Mouse (Mus musculus) bone marrow, adult 2 months (tissue): ENCODE data around the gene Cds1. TPM values are rescaled to one million over a fixed set of nuclear protein-coding genes. Genes with fewer than 3 reads are reported as not detected.

ENCODE experiments used
- H3K27ac ChIP-seq: fragments of 200-500 bp; 2 replicates; pipeline ENCODE4 v1.5.1; 2012; ENCODE audit warnings: low read depth, mild to moderate bottlenecking, control low read depth, inconsistent platforms, low read length; ENCODE audit not compliant: control insufficient read depth, poor library complexity, insufficient read depth
- H3K4me1 ChIP-seq: fragments of 200-500 bp; 2 replicates; pipeline ENCODE4 v1.6.1; 2011; ENCODE audit warnings: low read length; ENCODE audit not compliant: control insufficient read depth, insufficient read depth
- H3K4me3 ChIP-seq: fragments of 200-500 bp; replicated peaks from 2 replicates; pipeline ENCODE3; 2011; ENCODE audit warnings: mild to moderate bottlenecking, low read depth, low read length, control low read depth; ENCODE audit not compliant: control insufficient read depth
- CTCF ChIP-seq: fragments of 200-500 bp; IDR thresholded peaks from 2 replicates; pipeline ENCODE4 v1.5.1; 2011; ENCODE audit warnings: low read length, control low read depth; ENCODE audit not compliant: control insufficient read depth, insufficient read depth
- POLR2A ChIP-seq: fragments of 200-500 bp; IDR thresholded peaks from 2 replicates; pipeline ENCODE4 v1.6.1; 2011; ENCODE audit warnings: low read depth, mild to moderate bottlenecking, control low read depth, low read length, borderline replicate concordance; ENCODE audit not compliant: control insufficient read depth
- WGBS: fragments of 180-500 bp; shearing (Covaris S2); methylation state at CpG from one replicate; pipeline ENCODE4 v1.1.7; 2018; 5-methylcytosine and 5-hydroxymethylcytosine counted together
- polyA plus RNA-seq: library from polyadenylated mRNA; stranded (reverse); fragments of >200 nt; gene quantifications from 2 replicates; pipeline ENCODE4 v1.2.4, GENCODE M21; 2011; ENCODE audit warnings: low replicate concordance; ENCODE audit not compliant: missing spikeins, insufficient read depth, insufficient read length

Gene Cds1
- polyA plus RNA-seq, 1 experiment, result 1.5 TPM

DNA sequence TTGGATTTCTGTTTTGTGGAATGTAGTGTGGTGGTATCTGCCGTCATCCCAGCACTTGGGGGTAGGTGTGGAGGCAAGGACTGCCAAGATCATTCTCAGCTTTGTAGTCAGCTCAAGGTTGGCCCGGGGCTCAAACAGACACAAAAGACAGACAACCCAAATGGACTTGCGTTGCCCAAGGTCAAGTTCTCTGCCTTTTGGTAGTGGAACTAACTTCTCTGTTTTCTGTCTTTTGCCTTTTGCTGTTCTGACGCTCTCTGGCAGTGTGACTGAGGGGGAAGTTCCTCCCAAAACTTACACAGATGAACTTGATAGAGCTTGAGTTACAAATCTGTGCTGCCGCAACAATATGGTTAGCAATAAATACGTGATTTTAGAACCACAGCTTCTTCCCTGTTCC is 1.3 kb downstream of the Cds1 start:
- 6% methylated on average over 6 of the region's 6 CpGs for WGBS
- Histone ChIP-seq H3K4me3 (peak overlapping the region; percentile 14), H3K27ac (no peak overlapping the region), H3K4me1 (no peaks in the 10 kb centered on the region)
- TF ChIP-seq POLR2A (no peak), CTCF (no peak)

DNA sequence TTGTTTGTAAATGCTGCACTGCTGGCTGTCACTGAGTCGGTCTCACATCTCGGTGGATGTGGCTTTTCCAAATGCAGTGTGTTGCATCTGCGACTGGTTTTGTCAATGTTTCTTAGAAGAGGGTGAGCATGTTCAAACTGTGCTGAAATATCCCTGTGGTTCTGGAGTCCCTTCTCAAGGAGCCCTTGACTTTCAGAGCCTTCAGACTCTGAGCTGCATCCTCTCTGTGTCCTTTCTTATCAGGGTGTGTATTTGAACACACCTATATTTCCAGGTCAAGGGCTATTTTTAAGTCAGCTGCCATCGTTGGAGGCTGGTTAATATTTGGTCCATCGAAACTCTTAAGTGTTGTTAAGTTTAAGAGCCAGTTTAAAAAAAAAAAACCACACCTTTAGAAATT is 2.2 kb downstream of the Cds1 start:
- Histone ChIP-seq H3K4me1 (no peaks in the 10 kb centered on the region), H3K4me3 (no peak overlapping the region), H3K27ac (no peak overlapping the region)
- TF ChIP-seq POLR2A, result no peak
- TF ChIP-seq CTCF, result no peak
- 48% methylated on average over 5 of the region's 5 CpGs for WGBS

DNA sequence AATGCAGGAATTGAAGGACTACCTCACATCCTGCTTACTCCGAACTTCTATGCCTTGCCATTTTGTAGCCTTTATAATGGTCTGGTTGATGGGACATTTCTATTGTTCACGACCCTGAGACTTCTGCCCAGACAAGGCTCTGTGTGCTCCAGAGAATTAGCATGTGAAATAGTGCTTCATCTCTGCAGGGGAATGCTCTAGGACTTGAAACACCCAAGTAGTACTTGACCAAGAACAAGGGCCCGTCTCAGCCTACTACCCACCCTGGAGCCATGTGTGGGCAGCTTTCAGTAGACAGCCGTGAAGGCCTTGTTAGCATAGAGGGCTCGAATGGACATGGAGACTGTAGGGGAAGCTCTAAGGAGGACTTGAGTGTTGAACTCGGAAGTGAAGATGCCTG is 2.6 kb downstream of the Cds1 start:
- Histone ChIP-seq H3K4me1 (no peaks in the 10 kb centered on the region), H3K4me3 (no peak overlapping the region), H3K27ac (no peak overlapping the region)
- TF ChIP-seq POLR2A, result no peak
- no peak for TF ChIP-seq CTCF
- 78% methylated on average over 6 of the region's 6 CpGs for WGBS

DNA sequence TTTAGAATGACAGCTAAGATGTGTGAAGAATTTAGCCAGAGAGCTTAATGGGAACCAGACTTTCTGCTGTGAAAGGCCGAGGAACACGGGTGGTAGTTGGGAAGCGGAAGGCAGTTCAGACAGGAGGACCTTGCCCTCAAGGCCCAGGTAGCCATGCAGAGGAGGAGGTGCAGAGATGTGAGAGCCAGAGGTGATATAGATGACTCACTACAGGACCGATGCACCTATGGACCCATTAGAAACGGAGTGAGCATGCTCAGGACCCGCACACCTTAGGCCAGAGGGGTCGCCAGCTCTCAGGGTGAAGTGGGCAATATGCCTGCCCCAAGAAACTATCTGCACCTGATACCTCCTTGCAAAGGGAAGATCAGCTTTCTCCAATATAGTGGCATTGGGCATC is 3.6 kb downstream of the Cds1 start:
- Histone ChIP-seq H3K27ac (no peak overlapping the region), H3K4me3 (no peak overlapping the region)
- WGBS, result 81% methylated on average over 7 of the region's 7 CpGs

DNA sequence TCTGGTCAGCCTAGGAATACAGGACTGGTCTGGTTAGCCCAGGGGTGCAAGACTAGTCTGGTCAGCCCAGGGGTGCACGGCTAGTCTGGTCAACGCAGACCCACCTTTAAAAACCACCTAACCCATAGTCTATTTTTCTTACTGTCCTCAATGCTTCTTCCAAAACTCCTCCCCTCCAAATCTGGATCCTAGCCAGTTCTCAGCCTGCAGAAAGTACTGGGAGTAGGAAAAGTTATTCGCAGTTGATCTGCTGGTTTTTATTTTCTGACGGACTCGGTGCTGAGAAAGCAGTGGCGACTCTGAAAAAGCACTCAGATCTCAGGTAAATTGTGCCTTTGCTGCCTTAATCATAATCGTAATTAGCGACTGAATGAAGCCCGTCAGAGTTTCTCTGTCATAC is 7.7 kb downstream of the Cds1 start:
- 86% methylated on average over 9 of the region's 9 CpGs for WGBS
- TF ChIP-seq POLR2A, result no peak
- H3K4me1 ChIP-seq, result no peaks in the 10 kb centered on the region; the same call in 1 of the 2 replicates
- H3K27ac ChIP-seq, result no peak overlapping the region
- H3K4me3 ChIP-seq, result no peak overlapping the region

More for the DNA sequence above, 3.6 kb downstream of the Cds1 start:
- no peaks in the 10 kb centered on the region for H3K4me1 ChIP-seq
- TF ChIP-seq CTCF (no peak), POLR2A (no peak)

DNA sequence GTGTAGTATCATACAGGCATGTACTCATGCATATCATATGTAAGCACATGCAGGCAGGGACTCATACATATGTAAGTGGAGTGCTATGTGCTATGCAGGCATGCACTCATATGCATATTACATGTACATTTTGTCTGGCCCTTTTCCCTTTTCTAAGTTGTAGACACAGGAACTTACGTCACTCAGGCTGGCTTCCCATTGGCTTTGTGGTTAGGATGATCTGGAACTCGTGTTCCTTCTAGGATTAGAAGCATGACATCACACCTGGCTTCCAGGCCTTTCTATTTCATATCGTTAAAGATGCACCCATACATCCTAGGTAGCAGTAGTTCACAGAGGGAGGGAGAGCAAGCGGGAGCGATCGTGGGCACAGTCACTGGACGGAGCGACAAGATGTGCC is 10.3 kb downstream of the Cds1 start:
- Histone ChIP-seq H3K27ac (no peak overlapping the region), H3K4me3 (no peak overlapping the region), H3K4me1 (no peaks in the 10 kb centered on the region; the same call in 1 of the 2 replicates)
- WGBS, result 75% methylated on average over 8 of the region's 8 CpGs
- TF ChIP-seq CTCF (no peak), POLR2A (no peak)

DNA sequence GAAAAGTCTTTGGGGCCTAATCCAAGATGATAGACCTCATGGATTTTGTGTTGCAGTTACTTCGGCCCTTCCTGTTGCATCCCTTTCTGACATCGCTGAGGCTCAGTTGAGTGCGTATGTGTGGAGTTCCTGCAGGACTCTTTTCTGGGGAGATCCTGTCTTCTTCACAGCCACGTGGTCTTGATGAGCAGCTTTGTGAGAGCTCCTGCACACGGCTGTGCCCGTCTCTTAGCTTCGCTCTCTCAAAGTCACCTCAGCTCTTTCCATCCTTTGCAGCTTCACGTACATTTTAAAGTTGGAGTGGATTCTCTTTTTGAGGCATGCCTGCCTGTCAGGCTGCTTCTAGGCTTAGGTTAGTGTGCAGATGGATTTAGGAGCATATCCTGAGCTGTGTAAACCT is 11.6 kb downstream of the Cds1 start:
- no peak for TF ChIP-seq CTCF
- Histone ChIP-seq H3K4me3 (no peak overlapping the region), H3K4me1 (no peaks in the 10 kb centered on the region; the same call in 1 of the 2 replicates), H3K27ac (no peak overlapping the region)
- 81% methylated on average over 8 of the region's 8 CpGs for WGBS

DNA sequence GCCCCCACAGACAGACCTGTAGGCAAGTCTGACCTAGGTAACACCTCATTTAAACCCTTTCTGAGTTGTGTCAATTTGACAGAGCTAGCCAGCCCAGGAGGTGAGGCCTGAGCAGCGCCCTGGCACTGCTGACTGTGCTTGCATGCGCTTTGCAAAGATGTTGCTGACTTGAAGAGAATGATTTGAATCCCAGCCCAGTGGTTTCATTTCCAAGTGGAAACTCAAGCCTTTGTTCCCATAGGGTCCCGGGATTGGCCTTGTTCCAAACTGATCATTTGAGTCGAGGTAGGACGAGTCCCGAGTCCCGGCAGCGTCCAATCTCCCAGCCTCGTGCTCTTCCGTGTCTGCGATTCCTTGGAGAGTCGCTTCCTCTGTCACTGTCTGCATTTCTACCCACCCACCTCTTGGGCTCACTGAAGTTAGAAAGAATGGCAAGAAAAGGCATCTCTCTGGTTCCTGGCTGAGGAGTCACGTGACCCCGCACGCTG is 14.5 kb downstream of the Cds1 start:
- no peak overlapping the region for H3K4me3 ChIP-seq
- no peaks in the 10 kb centered on the region; the same call in 1 of the 2 replicates for H3K4me1 ChIP-seq
- H3K27ac ChIP-seq, result no peak overlapping the region
- no peak for TF ChIP-seq POLR2A
- TF ChIP-seq CTCF, result no peak
- 88% methylated on average over 15 of the region's 15 CpGs for WGBS

DNA sequence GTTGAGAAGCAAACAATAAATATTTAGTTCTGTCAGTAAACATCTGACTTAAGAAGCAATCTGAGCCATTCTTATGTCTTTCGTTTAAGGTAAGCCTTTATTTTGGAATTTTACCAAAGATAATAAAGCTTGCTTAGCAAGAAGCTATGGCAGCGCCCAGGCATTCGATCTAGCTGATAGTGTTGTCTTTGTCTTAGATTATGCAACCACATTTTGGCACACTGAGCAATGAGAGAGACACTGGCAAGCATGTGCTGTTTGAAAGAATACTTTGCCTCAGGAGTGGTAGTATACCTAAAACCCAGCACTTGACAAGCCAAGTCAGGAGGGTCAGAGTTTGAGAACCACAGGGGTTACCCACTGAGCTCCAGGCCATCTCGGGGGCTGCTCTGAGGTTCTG is 16.0 kb downstream of the Cds1 start:
- no peak overlapping the region for H3K27ac ChIP-seq
- H3K4me3 ChIP-seq, result no peak overlapping the region
- H3K4me1 ChIP-seq, result peaks cover 2% of the 10 kb centered on the region; the same call in 1 of the 2 replicates
- TF ChIP-seq CTCF (no peak), POLR2A (no peak)
- WGBS, result 57% methylated on average over 4 of the region's 4 CpGs
